Mouse (Mus musculus) left cerebral cortex, postnatal 14 days (tissue): Measurements from ENCODE around the gene Rhoh. TPM values are rescaled to one million over a fixed set of nuclear protein-coding genes. Genes with fewer than 3 reads are reported as not detected.

Source experiments
- DNase-seq, 2 experiments: peaks; one replicate each; pipeline ENCODE4 v3.0.0; 2021 to 2022; ENCODE audit warnings: low spot score in 2 of 2, mixed read lengths in 1 of 2
- intact Hi-C: fragments of 180-260 bp; cut with DNase I; formaldehyde crosslinking; loops from one replicate; pipeline ENCODE4 v1.15.1; 2025
- total RNA-seq, 2 experiments: library from RNA; stranded (reverse); gene quantifications; 2 replicates each; pipeline ENCODE4 v1.2.3; 2021

Gene Rhoh
- total RNA-seq, 2 experiments from 2014 or later = 0.83 to 0.87 TPM

- intact Hi-C loops = no loop called here
- DNase-seq = no peak
Observed at GRCm38 (mm10) chr5:65885699-65886443, 24.9 kb downstream of the Rhoh start.

GRCm38 (mm10) chr5:65888102-65888501 is 27.1 kb downstream of the Rhoh start:
- intact Hi-C loops = no loop called here

GRCm38 (mm10) chr5:65888998-65889397 is 28.0 kb downstream of the Rhoh start:
- intact Hi-C loops = no loop called here

More at GRCm38 (mm10) chr5:65888102-65888501, 27.1 kb downstream of the Rhoh start:
- no peak for DNase-seq

GRCm38 (mm10) chr5:65891251-65891826 is 30.3 kb downstream of the Rhoh start:
- peak in 1 of 2 experiments; percentile 18 for DNase-seq
- intact Hi-C loops = no loop called here

More at GRCm38 (mm10) chr5:65888998-65889397, 28.0 kb downstream of the Rhoh start:
- DNase-seq = no peak

- DNase-seq = no peak
- intact Hi-C loops = no loop called here
Observed at GRCm38 (mm10) chr5:65895121-65895692, 34.2 kb downstream of the Rhoh start.

- intact Hi-C loops = no loop called here
Observed at GRCm38 (mm10) chr5:65895764-65896163, 34.8 kb downstream of the Rhoh start.

GRCm38 (mm10) chr5:65897731-65898130 is 36.7 kb downstream of the Rhoh start:
- intact Hi-C loops = no loop called here
- no peak for DNase-seq

More at GRCm38 (mm10) chr5:65895764-65896163, 34.8 kb downstream of the Rhoh start:
- DNase-seq = no peak

GRCm38 (mm10) chr5:65898683-65899082 is 37.7 kb downstream of the Rhoh start:
- DNase-seq = no peak
- intact Hi-C loops = no loop called here

GRCm38 (mm10) chr5:65900113-65900512 is 39.1 kb downstream of the Rhoh start:
- intact Hi-C loops = no loop called here

GRCm38 (mm10) chr5:65900862-65901265 is 39.9 kb downstream of the Rhoh start:
- intact Hi-C loops = no loop called here
- DNase-seq = no peak

More at GRCm38 (mm10) chr5:65900113-65900512, 39.1 kb downstream of the Rhoh start:
- DNase-seq = no peak

- DNase-seq = no peak
- intact Hi-C loops = no loop called here
Observed at GRCm38 (mm10) chr5:65901868-65902418, 40.9 kb downstream of the Rhoh start.

GRCm38 (mm10) chr5:65902811-65903210 is 41.8 kb downstream of the Rhoh start:
- no peak for DNase-seq
- intact Hi-C loops = no loop called here

GRCm38 (mm10) chr5:65904476-65904875 is 43.5 kb downstream of the Rhoh start:
- DNase-seq = no peak
- intact Hi-C loops = no loop called here

GRCm38 (mm10) chr5:65908751-65909150 is 47.7 kb downstream of the Rhoh start:
- intact Hi-C loops = no loop called here
- DNase-seq = no peak

GRCm38 (mm10) chr5:65909321-65909720 is 48.3 kb downstream of the Rhoh start:
- peak in 1 of 2 experiments; percentile 21 for DNase-seq
- intact Hi-C loops = no loop called here

GRCm38 (mm10) chr5:65910398-65910797 is 49.4 kb downstream of the Rhoh start:
- DNase-seq = no peak
- intact Hi-C loops = no loop called here

- intact Hi-C loops = no loop called here
- DNase-seq = no peak
Observed at GRCm38 (mm10) chr5:65911676-65912075, 50.7 kb downstream of the Rhoh start.

GRCm38 (mm10) chr5:65912201-65912600 is 51.2 kb downstream of the Rhoh start:
- no peak for DNase-seq
- intact Hi-C loops = no loop called here

- intact Hi-C loops = no loop called here
- no peak for DNase-seq
Observed at GRCm38 (mm10) chr5:65913126-65913525, 52.1 kb downstream of the Rhoh start.

- intact Hi-C loops = no loop called here
- DNase-seq = no peak
Observed at GRCm38 (mm10) chr5:65914342-65914741, 53.3 kb downstream of the Rhoh start.
